Mouse (Mus musculus): ENCODE data around the gene Myom1. TPM values are rescaled to one million over a fixed set of nuclear protein-coding genes. Genes with fewer than 3 reads are reported as not detected.

Gene Myom1
- polyA plus RNA-seq, 1 experiment, result 18.6 TPM

GRCm38 (mm10) chr17:71062049-71062560, 59.7 kb downstream of the Myom1 start:
- Histone ChIP-seq H3K4me3 (replicated peaks; ENCODE audit: extremely low read depth, low read depth, low read length) (no peak overlapping the region), H3K4me1 (ENCODE audit: control insufficient read depth, insufficient read depth, low read length) (0 out of 2 replicates have a peak, but pooled peaks cover 3% of the 10 kb centered on the region)
- WGBS, result 37% methylated on average over 5 of the region's 5 CpGs
- TF ChIP-seq POLR2A (IDR thresholded peaks at IDR 0.05; ENCODE audit: borderline replicate concordance, extremely low read depth, low read depth, low read length) (no peak), CTCF (IDR thresholded peaks at IDR 0.05; ENCODE audit: insufficient read depth, low read length) (no peak)
- no peak for DNase-seq

DNA sequence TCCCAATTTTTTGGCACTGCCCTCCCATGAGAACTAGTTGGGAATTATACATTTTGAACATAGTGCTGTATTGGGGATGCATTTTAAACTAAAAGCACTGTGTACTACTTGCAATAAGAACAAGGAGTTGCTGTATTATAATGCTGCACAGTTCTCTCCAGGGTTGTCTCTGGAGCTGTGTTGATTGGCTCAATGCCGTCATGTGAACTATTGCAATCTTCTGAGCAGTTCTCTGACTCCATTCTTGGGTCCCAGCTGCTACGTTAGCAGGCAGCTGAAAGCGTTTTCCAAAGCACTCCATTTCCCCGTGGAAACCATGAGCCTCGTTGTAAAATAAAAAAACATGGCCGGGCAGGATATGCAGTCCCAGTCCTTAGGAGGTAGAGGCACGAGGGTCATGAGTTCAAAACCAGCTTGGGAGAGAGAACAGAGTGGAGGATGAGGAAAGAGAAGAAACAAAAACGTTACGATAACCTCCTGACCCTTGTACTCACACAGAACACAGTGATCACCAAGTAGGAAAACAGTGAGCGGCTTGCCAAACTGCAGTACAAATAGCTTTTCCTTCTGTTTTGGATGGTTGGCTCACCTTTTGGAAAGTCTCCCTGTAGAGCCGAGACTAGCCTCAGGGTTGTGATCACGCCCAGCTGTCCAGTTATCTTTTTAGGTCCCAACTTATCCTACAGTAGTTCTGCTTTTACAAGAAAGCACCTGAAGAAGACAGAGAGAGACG, 60.6 kb downstream of the Myom1 start:
- TF ChIP-seq POLR2A (IDR thresholded peaks at IDR 0.05; ENCODE audit: borderline replicate concordance, extremely low read depth, low read depth, low read length), result no peak
- TF ChIP-seq CTCF (IDR thresholded peaks at IDR 0.05; ENCODE audit: insufficient read depth, low read length), result no peak
- no peak overlapping the region for H3K4me3 ChIP-seq (replicated peaks; ENCODE audit: extremely low read depth, low read depth, low read length)
- H3K4me1 ChIP-seq (ENCODE audit: control insufficient read depth, insufficient read depth, low read length), result 0 out of 2 replicates have a peak, but pooled peaks cover 3% of the 10 kb centered on the region
- DNase-seq, result no peak
- WGBS, result 62% methylated on average over 13 of the region's 13 CpGs

DNA sequence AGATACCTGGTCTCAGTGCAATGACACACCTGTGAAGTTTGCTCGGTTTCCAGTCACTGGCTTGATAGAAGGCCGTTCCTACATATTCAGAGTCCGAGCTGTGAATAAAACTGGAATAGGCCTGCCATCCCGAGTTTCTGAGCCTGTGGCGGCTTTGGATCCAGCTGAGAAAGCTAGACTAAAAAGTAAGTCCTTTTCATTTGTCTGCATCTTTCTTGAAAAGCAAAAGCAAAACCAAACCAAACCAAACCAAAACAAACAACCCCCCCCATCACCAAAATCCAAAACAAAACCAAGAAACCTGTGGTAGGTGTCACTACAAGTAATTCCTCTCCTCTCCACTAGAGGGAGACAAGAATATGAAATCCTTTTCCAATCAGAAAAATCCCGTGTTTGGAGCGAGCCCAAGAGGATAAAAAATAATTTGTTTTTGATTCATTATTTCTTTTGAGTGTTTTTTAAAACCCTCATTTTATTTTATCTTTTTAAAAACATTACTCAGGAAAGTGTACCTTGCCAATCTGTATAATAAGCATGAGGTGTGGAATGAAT, 62.1 kb downstream of the Myom1 start:
- TF ChIP-seq CTCF (IDR thresholded peaks at IDR 0.05; ENCODE audit: insufficient read depth, low read length) (no peak), POLR2A (IDR thresholded peaks at IDR 0.05; ENCODE audit: borderline replicate concordance, extremely low read depth, low read depth, low read length) (no peak)
- WGBS, result 54% methylated on average over 7 of the region's 7 CpGs
- no peak for DNase-seq
- H3K4me1 ChIP-seq (ENCODE audit: control insufficient read depth, insufficient read depth, low read length), result 0 out of 2 replicates have a peak, but pooled peaks cover 3% of the 10 kb centered on the region
- H3K4me3 ChIP-seq (replicated peaks; ENCODE audit: extremely low read depth, low read depth, low read length), result no peak overlapping the region

DNA sequence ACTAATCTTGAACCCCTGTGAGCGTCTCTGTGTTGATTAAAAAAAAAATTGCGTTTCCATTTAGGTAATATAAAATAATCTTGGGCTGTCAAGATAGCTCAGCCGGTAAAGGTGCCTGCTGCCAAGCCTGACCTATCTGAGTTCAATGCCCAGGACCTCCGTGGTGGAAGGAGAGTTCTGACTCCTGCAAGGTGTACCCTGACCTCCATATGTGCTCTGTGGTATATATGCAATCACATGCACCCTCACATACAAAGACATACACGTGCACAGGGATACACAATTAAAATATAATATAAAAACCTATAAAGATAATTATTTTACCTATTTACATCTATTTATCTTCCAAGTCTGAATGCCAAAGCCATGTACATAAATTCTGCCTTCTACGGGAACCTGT, 62.7 kb downstream of the Myom1 start:
- 75% methylated on average over 6 of the region's 6 CpGs for WGBS
- Histone ChIP-seq H3K4me1 (ENCODE audit: control insufficient read depth, insufficient read depth, low read length) (0 out of 2 replicates have a peak, but pooled peaks cover 2% of the 10 kb centered on the region), H3K4me3 (replicated peaks; ENCODE audit: extremely low read depth, low read depth, low read length) (no peak overlapping the region)
- no peak for DNase-seq
- TF ChIP-seq POLR2A (IDR thresholded peaks at IDR 0.05; ENCODE audit: borderline replicate concordance, extremely low read depth, low read depth, low read length) (no peak), CTCF (IDR thresholded peaks at IDR 0.05; ENCODE audit: insufficient read depth, low read length) (no peak)

DNA sequence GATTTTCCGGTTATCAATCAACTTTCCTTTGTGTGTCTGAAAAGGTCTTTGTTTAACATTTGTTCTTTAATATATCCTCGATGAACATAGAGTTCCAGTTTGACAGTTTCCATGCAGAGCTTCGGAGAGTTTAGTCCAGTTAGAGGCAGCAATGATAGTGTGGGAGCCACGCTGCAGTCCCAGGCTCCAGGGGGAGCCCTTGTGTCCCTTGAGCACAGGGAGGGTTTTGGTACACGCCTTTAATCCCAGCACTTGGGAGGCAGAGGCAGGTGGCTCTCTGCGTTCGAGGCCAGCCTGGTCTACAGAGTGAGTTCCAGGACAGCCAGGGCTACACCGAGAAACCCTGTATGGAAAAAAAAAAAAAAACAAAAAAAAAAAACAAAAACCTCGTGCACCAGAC, 66.7 kb downstream of the Myom1 start:
- Histone ChIP-seq H3K4me1 (ENCODE audit: control insufficient read depth, insufficient read depth, low read length) (no peaks in the 10 kb centered on the region), H3K4me3 (replicated peaks; ENCODE audit: extremely low read depth, low read depth, low read length) (no peak overlapping the region)
- peak; percentile 44 for TF ChIP-seq CTCF (IDR thresholded peaks at IDR 0.05; ENCODE audit: insufficient read depth, low read length)
- no peak for TF ChIP-seq POLR2A (IDR thresholded peaks at IDR 0.05; ENCODE audit: borderline replicate concordance, extremely low read depth, low read depth, low read length)
- DNase-seq, result no peak
- WGBS, result 78% methylated on average over 9 of the region's 9 CpGs

- DNase-seq, result no peak
- WGBS, result 94% methylated on average over 10 of the region's 10 CpGs
Measured at GRCm38 (mm10) chr17:71071958-71072357, 69.5 kb downstream of the Myom1 start.

GRCm38 (mm10) chr17:71074386-71074785, 72.0 kb downstream of the Myom1 start:
- TF ChIP-seq POLR2A (IDR thresholded peaks at IDR 0.05; ENCODE audit: borderline replicate concordance, extremely low read depth, low read depth, low read length), result no peak
- no peak for TF ChIP-seq CTCF (IDR thresholded peaks at IDR 0.05; ENCODE audit: insufficient read depth, low read length)
- no peak for DNase-seq
- Histone ChIP-seq H3K4me1 (ENCODE audit: control insufficient read depth, insufficient read depth, low read length) (no peaks in the 10 kb centered on the region), H3K4me3 (replicated peaks; ENCODE audit: extremely low read depth, low read depth, low read length) (no peak overlapping the region)
- WGBS, result 68% methylated on average over 4 of the region's 4 CpGs

More at GRCm38 (mm10) chr17:71071958-71072357, 69.5 kb downstream of the Myom1 start:
- Histone ChIP-seq H3K4me1 (ENCODE audit: control insufficient read depth, insufficient read depth, low read length) (no peaks in the 10 kb centered on the region), H3K4me3 (replicated peaks; ENCODE audit: extremely low read depth, low read depth, low read length) (no peak overlapping the region)
- no peak for TF ChIP-seq POLR2A (IDR thresholded peaks at IDR 0.05; ENCODE audit: borderline replicate concordance, extremely low read depth, low read depth, low read length)
- TF ChIP-seq CTCF (IDR thresholded peaks at IDR 0.05; ENCODE audit: insufficient read depth, low read length), result no peak

DNA sequence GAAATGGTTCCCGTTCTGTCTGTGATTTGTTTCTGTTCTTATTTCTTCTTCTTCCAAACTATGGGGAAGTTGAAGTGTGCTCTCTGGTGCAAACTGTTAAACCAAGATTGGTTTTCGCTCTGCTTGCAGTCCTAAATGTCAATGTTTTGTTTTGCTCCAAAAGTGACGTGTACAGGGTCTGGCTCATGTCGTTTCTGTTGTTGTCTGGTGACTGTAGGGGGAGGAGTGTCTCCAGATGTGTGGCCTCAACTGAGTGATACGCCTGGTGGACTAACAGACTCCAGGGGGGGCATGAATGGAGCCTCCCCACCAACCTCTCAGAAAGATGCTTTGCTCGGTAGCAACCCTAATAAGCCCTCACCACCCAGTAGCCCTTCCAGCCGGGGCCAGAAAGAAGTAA, 79.6 kb downstream of the Myom1 start:
- WGBS, result 55% methylated on average over 7 of the region's 7 CpGs
- H3K4me1 ChIP-seq (ENCODE audit: control insufficient read depth, insufficient read depth, low read length), result no peaks in the 10 kb centered on the region

DNA sequence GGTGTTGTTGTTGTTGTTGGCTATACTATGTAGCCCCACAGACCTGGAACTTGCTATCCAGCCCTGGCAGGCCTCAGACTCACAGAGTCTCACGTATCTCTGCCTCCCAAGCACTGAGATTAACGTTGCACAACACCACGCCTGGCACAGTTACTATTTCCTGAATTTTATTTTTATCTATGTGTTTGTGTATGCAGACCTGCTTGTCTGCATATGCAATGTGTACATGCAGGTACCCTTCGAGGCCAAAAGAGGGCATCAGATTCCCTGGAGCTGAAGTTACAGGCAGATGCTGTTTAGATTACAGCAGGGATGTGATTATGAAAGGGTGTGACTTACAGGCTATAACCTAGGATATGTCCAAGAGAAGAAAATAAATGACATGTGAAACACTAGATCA, 84.5 kb downstream of the Myom1 start:
- Histone ChIP-seq H3K4me3 (replicated peaks; ENCODE audit: extremely low read depth, low read depth, low read length) (no peak overlapping the region), H3K4me1 (ENCODE audit: control insufficient read depth, insufficient read depth, low read length) (peaks cover 11% of the 10 kb centered on the region)
- no peak for TF ChIP-seq POLR2A (IDR thresholded peaks at IDR 0.05; ENCODE audit: borderline replicate concordance, extremely low read depth, low read depth, low read length)
- peak; percentile 3; the same call in 1 of the 2 replicates for TF ChIP-seq CTCF (IDR thresholded peaks at IDR 0.05; ENCODE audit: insufficient read depth, low read length)
- 41% methylated on average over 4 of the region's 4 CpGs for WGBS
- DNase-seq, result no peak

More for the DNA sequence above, 79.6 kb downstream of the Myom1 start:
- no peak for TF ChIP-seq CTCF (IDR thresholded peaks at IDR 0.05; ENCODE audit: insufficient read depth, low read length)
- no peak for TF ChIP-seq POLR2A (IDR thresholded peaks at IDR 0.05; ENCODE audit: borderline replicate concordance, extremely low read depth, low read depth, low read length)
- H3K4me3 ChIP-seq (replicated peaks; ENCODE audit: extremely low read depth, low read depth, low read length), result no peak overlapping the region
- DNase-seq, result no peak
